Mouse (Mus musculus) Patski (cell line): ENCODE data around the gene Sec31b. TPM values are rescaled to one million over a fixed set of nuclear protein-coding genes. Genes with fewer than 3 reads are reported as not detected.

ENCODE experiments used
- ATAC-seq: fragments of 100-300 bp; one replicate; pipeline ENCODE4 v1.8.0; 2021
- CTCF ChIA-PET: fragments of 350-600 bp; sonication (Branson Sonifier 250); formaldehyde crosslinking; loops from one replicate; lab custom pipeline; 2022; ENCODE audit warnings: inconsistent platforms; lab: Charles Lee
- POLR2A ChIA-PET: fragments of 350-600 bp; sonication (Branson Sonifier 250); formaldehyde crosslinking; loops from one replicate; lab custom pipeline; 2022; ENCODE audit warnings: antibody characterized with exemption, inconsistent platforms; lab: Charles Lee
- DNase-seq: peaks from one replicate; pipeline ENCODE4 v3.0.0-alpha.2; 2011; ENCODE audit warnings: low read depth, low spot score
- H3K27me3 ChIP-seq: fragments of 371-371 bp; one replicate; pipeline ENCODE4 v1.5.1; 2021
- CTCF ChIP-seq: fragments of 100-300 bp; IDR thresholded peaks from one replicate; pipeline ENCODE4 v1.5.1; 2021
- in situ Hi-C: fragments of 300-500 bp; cut with MboI; formaldehyde crosslinking; loops from 3 replicates; pipeline ENCODE4 v1.11.1; 2018; ENCODE audit warnings: low pct_unique_long_range_greater_than_20kb, mixed read lengths
- polyA plus RNA-seq: library from polyadenylated mRNA; unstranded; gene quantifications from one replicate; pipeline ENCODE4 v1.2.3, GENCODE M21; 2021

The Sec31b gene
- polyA plus RNA-seq, result 0.83 TPM

DNA sequence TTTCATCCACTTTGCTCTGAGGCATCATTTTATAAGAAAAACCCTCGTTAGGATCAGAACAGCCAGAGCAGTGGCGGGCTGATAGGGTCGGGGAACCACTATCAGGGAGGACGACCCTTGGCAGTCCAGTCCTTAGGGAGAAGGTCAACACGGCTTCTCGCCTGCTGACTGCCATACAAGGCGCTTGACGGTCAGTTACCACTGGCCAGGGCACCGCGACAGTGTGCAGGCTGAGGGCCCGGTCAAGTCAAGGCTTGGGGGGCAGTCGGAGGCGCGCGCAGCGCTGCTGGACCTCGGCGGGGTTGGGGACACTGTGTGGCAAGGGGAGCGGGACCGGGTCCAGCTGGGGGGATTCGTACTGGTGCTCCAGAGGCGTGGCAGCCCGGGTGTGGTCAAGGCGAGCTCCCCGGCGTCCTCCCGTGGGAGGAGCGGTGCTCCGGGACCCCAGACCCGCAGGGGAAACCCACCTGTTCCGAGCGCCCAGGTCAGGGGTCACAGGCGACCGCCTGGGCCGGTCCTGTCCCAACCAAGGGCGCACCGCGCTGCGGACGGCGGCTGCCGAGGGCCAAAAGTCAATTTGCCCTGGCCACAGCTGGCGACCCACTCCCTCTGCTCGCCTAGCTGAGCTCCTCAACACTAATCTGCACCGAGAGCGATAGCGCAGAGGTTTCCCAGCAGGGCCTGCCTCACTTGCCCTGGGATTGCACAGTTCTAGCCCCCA is at the start of gene Sec31b:
Gene Sec31b, minus strand, starts transcription at position 544 of the 721 bp plus-strand sequence.
- ATAC-seq (no peak), DNase-seq (no peak)
- CTCF ChIA-PET, result interaction anchor here (1.0 to 2.7 kb wide), 7 partner anchors 14 to 265 kb away, joined by 3 to 6 read pairs (median 3); no protein-coding TSS in a partner anchor
- no peak for TF ChIP-seq CTCF
- no peaks in the 10 kb centered on the region for H3K27me3 ChIP-seq
- POLR2A ChIA-PET, result no interaction called here
- in situ Hi-C loops, result no loop called here

DNA sequence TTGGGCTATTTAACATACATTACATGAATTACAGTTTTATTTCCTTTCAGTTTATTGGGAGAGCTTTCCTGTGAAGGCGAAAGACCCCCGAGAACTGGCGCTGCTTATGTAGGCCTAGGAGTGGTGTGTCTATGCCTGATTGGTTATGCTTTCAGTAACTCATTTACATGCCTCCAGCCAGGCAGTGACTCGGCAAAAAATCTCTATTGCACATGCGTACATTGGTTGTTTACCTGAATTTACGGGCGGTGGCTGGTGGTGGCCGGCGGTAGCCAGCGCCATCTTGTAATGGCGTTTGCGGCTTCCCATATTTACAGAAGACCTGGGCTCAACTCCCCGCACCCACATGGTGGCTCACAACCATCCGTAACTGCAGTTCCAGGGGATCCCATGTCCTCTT is 48.5 kb upstream of the Sec31b start:
- CTCF ChIA-PET, result no interaction called here
- no peak for ATAC-seq

DNA sequence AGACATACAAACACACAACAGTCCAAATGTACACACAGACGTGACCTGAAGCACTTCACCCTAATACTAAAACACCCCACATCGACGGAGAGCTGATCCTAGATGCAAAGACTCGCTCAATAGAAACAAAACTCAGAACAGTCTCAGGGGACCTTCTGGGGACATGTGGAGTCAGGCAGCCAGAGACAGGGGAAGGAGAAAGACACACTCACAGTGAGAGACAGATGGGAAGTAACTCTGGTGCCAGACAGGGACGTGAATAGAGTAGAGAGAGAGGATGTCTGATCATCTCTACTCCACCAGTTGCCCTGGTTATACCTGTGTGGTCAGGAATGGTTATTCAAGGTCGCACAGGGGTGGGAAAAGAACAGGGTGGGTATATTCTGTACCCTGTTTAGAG is 46.0 kb upstream of the Sec31b start:
- no peak for TF ChIP-seq CTCF
- POLR2A ChIA-PET, result no interaction called here
- in situ Hi-C loops, result no loop called here
- CTCF ChIA-PET, result no interaction called here
- DNase-seq (no peak), ATAC-seq (no peak)
- peaks cover 5% of the 10 kb centered on the region for H3K27me3 ChIP-seq

More for the DNA sequence above, 48.5 kb upstream of the Sec31b start:
- in situ Hi-C loops, result no loop called here
- H3K27me3 ChIP-seq, result peaks cover 5% of the 10 kb centered on the region
- POLR2A ChIA-PET, result no interaction called here
- DNase-seq, result no peak
- no peak for TF ChIP-seq CTCF

DNA sequence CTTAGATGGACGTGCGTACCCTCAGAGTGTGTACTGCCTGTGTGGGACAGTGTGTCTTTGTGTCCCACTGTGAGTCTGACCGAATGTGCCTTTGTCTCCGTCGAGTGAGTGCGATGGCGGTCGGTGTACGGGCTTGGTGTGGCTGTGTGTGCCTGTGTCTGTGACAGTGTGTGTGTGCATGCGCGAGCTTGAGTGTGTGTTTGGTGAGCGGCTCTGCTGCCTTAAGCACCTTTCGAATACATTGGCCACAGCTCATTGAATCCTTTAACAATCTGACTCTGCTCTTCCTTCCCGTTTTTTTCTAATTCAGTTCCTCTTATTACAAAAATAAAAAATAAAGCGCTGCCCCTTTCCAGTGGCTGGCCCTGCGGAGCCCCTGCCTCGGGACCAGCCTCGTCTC is 45.3 kb upstream of the Sec31b start:
- H3K27me3 ChIP-seq, result no peaks in the 10 kb centered on the region
- in situ Hi-C loops, result no loop called here
- ATAC-seq (no peak), DNase-seq (no peak)
- no peak for TF ChIP-seq CTCF
- POLR2A ChIA-PET, result no interaction called here
- CTCF ChIA-PET, result no interaction called here

DNA sequence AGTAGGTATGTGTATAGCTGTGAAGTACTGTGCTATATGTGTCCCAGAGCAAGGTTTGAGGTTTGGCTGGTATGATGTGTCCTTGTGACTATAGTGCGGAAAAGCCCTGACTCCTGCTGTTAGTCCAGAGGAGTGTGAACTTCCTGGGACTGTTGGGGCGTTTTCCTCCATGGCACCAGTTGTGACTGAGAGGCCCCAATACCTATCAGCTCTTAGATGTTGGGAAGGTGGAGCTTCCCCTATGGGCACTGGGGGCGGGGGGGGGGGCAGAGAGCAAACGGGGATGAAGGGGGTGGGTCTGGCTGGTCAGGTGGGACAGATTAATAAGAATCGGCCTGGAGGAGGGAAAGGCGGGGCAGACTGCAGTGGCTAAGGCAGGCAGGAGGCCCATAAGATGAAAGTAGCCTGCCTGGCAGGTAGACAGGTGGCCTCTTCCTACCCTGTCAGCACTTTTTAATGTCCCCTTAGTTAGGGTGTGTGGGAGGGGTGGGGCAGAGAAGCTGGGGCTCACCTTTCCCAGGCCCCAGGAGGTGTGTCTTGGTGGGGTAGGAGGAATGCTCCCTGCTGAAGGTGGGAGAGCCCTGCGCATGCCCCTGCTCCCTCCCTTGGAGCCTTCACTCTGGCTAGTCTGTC is 44.0 kb upstream of the Sec31b start:
- POLR2A ChIA-PET, result interaction anchor here (0.6 kb wide), 1 partner anchor 349 kb away, joined by 5 read pairs; no protein-coding TSS in a partner anchor
- ATAC-seq (no peak), DNase-seq (no peak)
- CTCF ChIA-PET, result no interaction called here
- in situ Hi-C loops, result loop anchor here (5.0 to 10.0 kb wide), 2 partner anchors 163 to 445 kb away; no protein-coding TSS in a partner anchor
- no peak for TF ChIP-seq CTCF
- no peaks in the 10 kb centered on the region for H3K27me3 ChIP-seq

DNA sequence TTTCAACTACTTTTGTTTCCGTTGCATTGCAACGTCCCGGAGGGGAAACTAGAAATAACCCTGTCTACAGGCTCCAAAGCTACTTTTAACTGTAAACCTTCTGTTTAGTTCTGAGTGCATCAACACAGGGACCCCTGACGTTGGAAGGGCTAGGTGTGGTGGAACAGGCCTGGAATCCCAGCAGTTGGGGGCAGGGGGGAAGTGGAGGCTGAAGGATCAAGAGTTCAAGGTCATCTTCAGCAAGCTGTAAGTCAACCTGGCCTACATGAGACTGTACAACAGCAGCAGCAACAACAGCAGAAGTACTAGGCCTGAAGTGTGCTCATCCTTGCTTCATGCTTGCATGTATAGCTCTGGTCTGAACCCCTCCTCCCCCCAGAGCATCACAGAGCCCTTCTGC is 42.4 kb upstream of the Sec31b start:
- no peak for DNase-seq
- no peaks in the 10 kb centered on the region for H3K27me3 ChIP-seq
- no peak for ATAC-seq
- POLR2A ChIA-PET, result interaction anchor here (0.8 to 1.4 kb wide), 2 partner anchors 167 to 306 kb away, joined by 4 to 6 read pairs; partner anchors contain the start of gene Pax2
- in situ Hi-C loops, result loop anchor here (5.0 to 10.0 kb wide), 2 partner anchors 164 to 447 kb away; no protein-coding TSS in a partner anchor
- CTCF ChIA-PET, result interaction anchor here (1.0 to 1.5 kb wide), 3 partner anchors 12 to 168 kb away, joined by 3 read pairs; partner anchors contain the start of gene Pax2
- no peak for TF ChIP-seq CTCF

DNA sequence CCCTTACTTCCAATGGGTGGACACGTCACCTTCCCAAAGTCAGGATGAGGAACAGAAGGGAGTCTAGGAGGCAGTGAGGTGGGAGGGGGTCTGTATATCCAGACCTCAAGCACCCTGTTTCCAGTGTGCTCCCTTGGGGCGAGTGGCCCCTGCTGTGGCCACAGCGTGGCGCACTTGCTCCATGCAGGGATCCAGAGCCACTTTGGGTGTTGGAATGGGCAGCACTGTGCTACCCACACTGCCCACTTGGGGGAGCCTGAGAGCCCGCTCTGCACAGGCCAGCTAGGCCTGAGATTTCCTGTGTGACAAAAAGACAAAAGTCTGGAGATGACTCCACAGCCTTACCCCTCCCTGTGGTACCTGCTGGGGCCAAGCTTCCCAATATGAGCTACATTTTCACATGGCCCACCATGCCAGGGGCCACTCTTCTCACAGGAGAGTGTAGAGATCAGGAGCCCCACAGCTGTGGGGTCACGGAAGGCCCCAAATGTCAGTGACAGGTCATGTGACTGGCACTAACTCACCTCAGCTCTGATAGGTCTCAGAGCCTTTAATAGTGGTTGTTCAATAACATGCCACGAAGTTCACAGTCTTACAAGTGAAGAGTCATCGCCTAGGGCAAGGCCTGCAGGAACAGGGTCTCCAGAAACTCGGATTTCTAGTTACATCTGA is 37.1 kb upstream of the Sec31b start:
- peak; percentile 100 for TF ChIP-seq CTCF
- ChIA-PET CTCF (interaction anchor here (0.7 to 8.6 kb wide), 20 partner anchors 10 to 449 kb away, joined by 3 to 97 read pairs (median 4); no protein-coding TSS in a partner anchor), POLR2A (interaction anchor here (0.7 to 2.8 kb wide), 6 partner anchors 20 to 313 kb away, joined by 3 to 20 read pairs (median 6); partner anchors contain the start of genes Hif1an and Pax2)
- H3K27me3 ChIP-seq, result no peaks in the 10 kb centered on the region
- peak; percentile 68 for ATAC-seq
- peak; percentile 67 for DNase-seq
- in situ Hi-C loops, result loop anchor here (5.0 to 10.0 kb wide), 2 partner anchors 310 to 452 kb away; no protein-coding TSS in a partner anchor

DNA sequence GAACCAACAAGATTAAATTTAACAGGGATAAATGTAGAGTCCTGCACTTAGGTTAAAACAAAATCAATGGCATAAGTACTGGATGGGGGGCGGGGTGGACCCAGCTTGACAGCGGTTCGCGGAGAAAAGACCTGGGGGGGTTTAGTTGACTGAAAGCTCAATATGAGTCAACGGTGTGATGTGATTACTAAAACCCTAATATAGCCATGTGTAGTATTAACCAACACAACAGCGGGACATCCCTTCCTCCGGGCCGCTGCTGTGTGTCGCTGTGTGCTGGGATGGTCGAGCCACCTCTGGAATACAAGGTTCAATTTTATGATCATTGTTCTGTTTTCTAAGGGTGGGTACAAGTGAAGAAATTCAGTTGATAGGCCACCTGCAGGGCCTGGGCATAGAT is 36.4 kb upstream of the Sec31b start:
- CTCF ChIA-PET, result interaction anchor here (1.0 to 8.6 kb wide), 17 partner anchors 10 to 449 kb away, joined by 3 to 97 read pairs (median 5); partner anchors contain the start of gene Hif1an
- no peaks in the 10 kb centered on the region for H3K27me3 ChIP-seq
- in situ Hi-C loops, result loop anchor here (5.0 to 10.0 kb wide), 2 partner anchors 310 to 453 kb away; no protein-coding TSS in a partner anchor
- POLR2A ChIA-PET, result interaction anchor here (0.7 to 2.8 kb wide), 7 partner anchors 19 to 493 kb away, joined by 3 to 20 read pairs (median 6); partner anchors contain the start of genes Hif1an, Kazald1 and Pax2
- ATAC-seq, result no peak
- TF ChIP-seq CTCF, result no peak
- no peak for DNase-seq

DNA sequence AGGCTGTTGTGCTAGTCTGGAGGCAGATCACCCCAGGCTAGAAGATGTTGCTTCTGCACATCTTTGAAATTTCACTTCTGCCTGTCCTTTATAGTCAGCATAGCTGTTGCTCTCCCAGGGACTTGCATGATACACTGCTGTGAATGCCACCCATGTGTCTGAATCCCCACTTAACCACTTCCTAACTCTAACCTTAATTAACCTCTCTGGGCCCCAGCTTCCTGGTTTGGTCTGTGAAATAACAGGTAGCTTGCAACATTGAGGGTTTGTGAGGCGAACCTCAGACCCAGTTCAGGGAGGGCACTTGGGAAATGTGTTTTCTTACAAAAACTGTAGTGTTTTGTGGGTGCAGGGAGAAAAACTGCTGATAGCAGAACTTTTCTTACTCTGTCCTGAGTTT is 32.4 kb upstream of the Sec31b start:
- ATAC-seq, result no peak
- in situ Hi-C loops, result no loop called here
- no peak for DNase-seq
- CTCF ChIA-PET, result interaction anchor here (0.9 to 8.6 kb wide), 3 partner anchors 16 to 319 kb away, joined by 3 to 97 read pairs (median 3); partner anchors contain the start of gene Hif1an
- no peaks in the 10 kb centered on the region for H3K27me3 ChIP-seq
- POLR2A ChIA-PET, result no interaction called here
- TF ChIP-seq CTCF, result no peak

DNA sequence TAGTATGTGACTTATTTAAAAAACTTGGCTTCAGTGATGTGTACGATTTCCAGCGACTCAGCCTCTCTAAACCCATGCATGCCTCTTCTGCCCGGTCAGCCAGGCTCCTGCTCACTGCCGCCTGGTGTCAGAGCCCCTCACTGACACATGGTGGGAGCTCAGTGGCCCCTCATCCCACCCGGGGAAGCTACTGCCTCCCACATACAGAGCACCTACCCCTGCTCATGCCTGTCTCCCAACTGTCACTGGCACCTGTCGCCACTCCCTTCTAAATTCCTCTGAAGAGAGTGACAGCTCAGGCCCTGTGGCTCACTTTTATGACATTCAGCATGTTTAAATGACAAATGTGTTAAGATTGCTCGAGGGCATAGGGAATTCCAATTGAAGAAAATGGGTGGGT is 30.6 kb upstream of the Sec31b start:
- no peak for ATAC-seq
- POLR2A ChIA-PET, result no interaction called here
- TF ChIP-seq CTCF, result no peak
- in situ Hi-C loops, result no loop called here
- no peaks in the 10 kb centered on the region for H3K27me3 ChIP-seq
- CTCF ChIA-PET, result interaction anchor here (1.1 to 1.6 kb wide), 2 partner anchors 10 to 13 kb away, joined by 4 to 5 read pairs; partner anchors contain the start of gene Hif1an
- no peak for DNase-seq
